ENCODE assay signal across 1 mouse cellular context in genomic region chr4:109220441-109220940, GRCm38 (mm10).
TF ChIP-seq lines count a peak whose summit lies in the region.

No protein-coding gene starts in this region.

TF ChIP-seq in CH12.LX, 34 proteins besides CTCF, POLR2A, EP300 and RAD21 (continued from another document):
- no peak for TF ChIP-seq NRF1 (IDR thresholded peaks at IDR 0.05; ENCODE audit: low read depth, low read length)
- TF ChIP-seq MAFK (IDR thresholded peaks at IDR 0.05; ENCODE audit: insufficient replicate concordance, low read length): no peak
